Mouse (Mus musculus) T-cell, adult 2 months (primary cell): Measurements from ENCODE around the gene Eps8l2.

Experiments used
- DNase-seq: peaks from one replicate; pipeline ENCODE4 v3.0.0; 2022; ENCODE audit warnings: low spot score

Eps8l2 gene

GRCm38 (mm10) chr7:141410631-141411030 lies 72.0 kb downstream of the Eps8l2 start:
- DNase-seq, result no peak

DNA sequence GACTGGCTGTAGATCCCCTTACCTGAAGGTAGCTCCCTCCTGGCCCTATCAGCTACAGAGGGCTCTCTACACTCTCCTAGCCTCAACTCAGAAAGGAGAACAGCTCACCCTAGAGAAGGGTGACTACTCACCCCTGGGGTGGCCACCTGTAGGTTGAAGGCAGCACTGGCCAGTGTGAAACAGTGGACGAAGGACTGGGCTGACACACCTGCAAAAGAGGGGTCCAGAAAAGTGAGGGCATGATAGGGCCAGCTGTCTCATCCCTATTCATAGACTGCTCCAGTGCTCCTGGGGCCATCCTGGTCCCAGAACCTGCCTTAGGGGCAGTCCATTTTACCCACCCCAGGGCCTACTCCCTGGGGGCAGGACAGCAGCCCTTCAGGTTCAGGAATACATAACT lies 73.0 kb downstream of the Eps8l2 start:
- DNase-seq, result no peak
